Mouse (Mus musculus): Measurements from ENCODE around the gene Fkbp9.

DNA sequence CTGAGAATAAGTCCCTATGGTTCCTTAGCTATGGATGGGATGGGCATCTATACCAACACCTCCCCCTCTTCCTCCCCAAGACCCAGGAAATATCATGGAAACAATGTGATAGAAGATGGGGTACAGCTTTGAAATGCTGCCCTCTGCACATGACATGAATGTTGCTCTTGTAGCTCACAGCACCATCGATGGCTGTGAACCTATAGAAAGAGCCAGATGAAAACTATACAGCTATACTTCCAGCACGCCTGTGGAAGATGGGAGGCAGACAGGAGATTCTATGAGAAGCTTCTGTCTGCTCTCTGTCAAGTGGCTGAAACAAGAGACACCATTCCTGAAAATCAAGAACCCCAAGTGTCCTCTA lies 12.8 kb upstream of the Fkbp9 start:
- TF ChIP-seq CTCF (IDR thresholded peaks at IDR 0.05; ENCODE audit: low read depth, low read length) (no peak), EP300 (IDR thresholded peaks at IDR 0.05; ENCODE audit: insufficient read depth, low read depth, low read length) (no peak)
